Mouse (Mus musculus) megakaryocyte, embryonic 14.5 days (primary cell): ENCODE measurements around the gene Ntn5. TPM values are rescaled to one million over a fixed set of nuclear protein-coding genes. Genes with fewer than 3 reads are reported as not detected.

ENCODE experiments used
- H3K27me3 ChIP-seq: replicated peaks from 2 replicates; pipeline ENCODE3; 2012; ENCODE audit warnings: inconsistent platforms
- H3K36me3 ChIP-seq: replicated peaks from 2 replicates; pipeline ENCODE3; 2012; ENCODE audit warnings: low read length, inconsistent platforms, mixed read lengths
- H3K4me1 ChIP-seq: 2 replicates; pipeline ENCODE4 v1.6.1; 2012; ENCODE audit warnings: inconsistent platforms
- H3K4me3 ChIP-seq: replicated peaks from 2 replicates; pipeline ENCODE3; 2012; ENCODE audit warnings: moderate library complexity, mild to moderate bottlenecking, inconsistent platforms
- H3K9me3 ChIP-seq: 2 replicates; pipeline ENCODE4 v1.6.1; 2012; ENCODE audit warnings: inconsistent platforms
- FLI1 ChIP-seq: IDR thresholded peaks from 2 replicates; pipeline ENCODE4 v1.6.1; 2012; ENCODE audit warnings: low read length, inconsistent platforms, mixed read lengths
- GATA1 ChIP-seq: IDR thresholded peaks from 3 replicates; pipeline ENCODE4 v1.6.1; 2012; ENCODE audit warnings: mixed read lengths, low read length, inconsistent platforms, borderline replicate concordance
- polyA plus RNA-seq: library from polyadenylated mRNA; stranded (reverse); fragments of >175 nt; gene quantifications from 2 replicates; pipeline ENCODE4 v1.2.3, GENCODE M21; 2012; ENCODE audit warnings: low replicate concordance; ENCODE audit not compliant: insufficient read depth

Gene Ntn5
- polyA plus RNA-seq, 1 experiment: not detected

- H3K36me3 ChIP-seq: peaks cover 63% of the 10 kb centered on the region
- TF ChIP-seq GATA1 (no peak), FLI1 (peak; percentile 65; the same call in 1 of the 2 replicates)
Observed at GRCm38 (mm10) chr7:45717918-45718297, 34.1 kb downstream of the Ntn5 start, which contains the start of gene Sphk2. TSS of gene Sphk2 (minus strand) at chr7:45718002.

DNA sequence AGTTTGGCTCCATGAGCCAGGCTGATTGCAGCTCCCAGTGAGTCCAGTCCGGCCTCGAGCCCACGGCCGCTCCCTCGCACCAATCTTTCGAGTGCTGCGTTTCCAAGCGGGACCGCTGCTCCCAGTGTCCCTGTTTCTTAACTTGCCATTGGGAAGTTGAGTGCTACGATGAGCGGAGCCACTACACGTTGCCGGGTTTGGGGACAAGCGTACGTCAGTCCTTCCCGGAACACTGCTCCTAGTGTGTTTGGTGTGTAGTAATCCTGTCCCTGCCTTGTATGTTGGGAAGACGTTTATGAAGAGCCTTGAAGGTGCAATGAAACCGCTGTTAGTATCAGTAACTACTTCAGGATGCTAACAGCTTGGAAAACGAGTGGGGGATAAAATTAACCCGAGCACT lies 34.5 kb downstream of the Ntn5 start:
- peaks cover 66% of the 10 kb centered on the region for H3K4me1 ChIP-seq
- TF ChIP-seq FLI1 (no peak), GATA1 (no peak)
- H3K27me3 ChIP-seq: no peaks in the 10 kb centered on the region
- H3K4me3 ChIP-seq: peak overlapping the region; percentile 99
- H3K9me3 ChIP-seq: no peaks in the 10 kb centered on the region
- peaks cover 63% of the 10 kb centered on the region for H3K36me3 ChIP-seq

More at GRCm38 (mm10) chr7:45717918-45718297, 34.1 kb downstream of the Ntn5 start, which contains the start of gene Sphk2:
- H3K9me3 ChIP-seq: no peaks in the 10 kb centered on the region
- peaks cover 66% of the 10 kb centered on the region for H3K4me1 ChIP-seq
- peak within 1 kb of the TSS; percentile 99 for H3K4me3 ChIP-seq
- H3K27me3 ChIP-seq: no peaks in the 10 kb centered on the region

- H3K27me3 ChIP-seq: no peaks in the 10 kb centered on the region
- peak overlapping the region; percentile 99 for H3K4me3 ChIP-seq
- TF ChIP-seq FLI1 (no peak), GATA1 (no peak)
- H3K9me3 ChIP-seq: no peaks in the 10 kb centered on the region
- peaks cover 63% of the 10 kb centered on the region for H3K36me3 ChIP-seq
- H3K4me1 ChIP-seq: peaks cover 65% of the 10 kb centered on the region
Observed at GRCm38 (mm10) chr7:45719180-45719579, 35.4 kb downstream of the Ntn5 start.

GRCm38 (mm10) chr7:45719738-45720412 lies 36.1 kb downstream of the Ntn5 start:
- H3K36me3 ChIP-seq: peaks cover 69% of the 10 kb centered on the region
- H3K4me3 ChIP-seq: peak overlapping the region; percentile 99
- no peaks in the 10 kb centered on the region for H3K27me3 ChIP-seq
- peaks cover 64% of the 10 kb centered on the region for H3K4me1 ChIP-seq
- TF ChIP-seq GATA1 (no peak), FLI1 (no peak)
- no peaks in the 10 kb centered on the region for H3K9me3 ChIP-seq

- Histone ChIP-seq H3K4me3 (peak within 1 kb of the TSS; percentile 21), H3K9me3 (no peaks in the 10 kb centered on the region), H3K4me1 (peaks cover 64% of the 10 kb centered on the region), H3K27me3 (no peaks in the 10 kb centered on the region), H3K36me3 (peaks cover 73% of the 10 kb centered on the region)
- TF ChIP-seq GATA1 (no peak), FLI1 (no peak)
Observed at GRCm38 (mm10) chr7:45720413-45721233, 36.8 kb downstream of the Ntn5 start, which contains the start of gene Fam83e. TSS of gene Fam83e (plus strand) at chr7:45721212.

DNA sequence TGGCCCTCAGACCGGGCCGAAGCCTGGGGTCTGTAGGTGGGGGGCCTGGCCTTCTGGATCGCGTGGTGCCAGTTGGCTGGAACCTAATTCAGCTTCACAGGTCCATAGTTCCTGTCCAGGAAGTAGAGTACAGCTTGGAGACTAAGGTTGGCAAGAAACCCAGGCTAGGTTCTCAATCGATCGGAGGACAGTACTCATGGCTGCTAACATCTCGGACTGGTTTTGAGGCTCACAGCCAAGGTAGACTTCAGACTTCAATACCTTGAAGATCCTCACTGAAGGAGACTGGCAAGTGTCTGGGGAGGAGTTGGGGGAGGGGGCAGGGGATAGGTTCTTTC lies 37.4 kb downstream of the Ntn5 start:
- TF ChIP-seq FLI1 (no peak), GATA1 (no peak)
- Histone ChIP-seq H3K4me3 (no peak overlapping the region), H3K27me3 (no peaks in the 10 kb centered on the region), H3K4me1 (peaks cover 58% of the 10 kb centered on the region), H3K9me3 (no peaks in the 10 kb centered on the region), H3K36me3 (peaks cover 77% of the 10 kb centered on the region)

DNA sequence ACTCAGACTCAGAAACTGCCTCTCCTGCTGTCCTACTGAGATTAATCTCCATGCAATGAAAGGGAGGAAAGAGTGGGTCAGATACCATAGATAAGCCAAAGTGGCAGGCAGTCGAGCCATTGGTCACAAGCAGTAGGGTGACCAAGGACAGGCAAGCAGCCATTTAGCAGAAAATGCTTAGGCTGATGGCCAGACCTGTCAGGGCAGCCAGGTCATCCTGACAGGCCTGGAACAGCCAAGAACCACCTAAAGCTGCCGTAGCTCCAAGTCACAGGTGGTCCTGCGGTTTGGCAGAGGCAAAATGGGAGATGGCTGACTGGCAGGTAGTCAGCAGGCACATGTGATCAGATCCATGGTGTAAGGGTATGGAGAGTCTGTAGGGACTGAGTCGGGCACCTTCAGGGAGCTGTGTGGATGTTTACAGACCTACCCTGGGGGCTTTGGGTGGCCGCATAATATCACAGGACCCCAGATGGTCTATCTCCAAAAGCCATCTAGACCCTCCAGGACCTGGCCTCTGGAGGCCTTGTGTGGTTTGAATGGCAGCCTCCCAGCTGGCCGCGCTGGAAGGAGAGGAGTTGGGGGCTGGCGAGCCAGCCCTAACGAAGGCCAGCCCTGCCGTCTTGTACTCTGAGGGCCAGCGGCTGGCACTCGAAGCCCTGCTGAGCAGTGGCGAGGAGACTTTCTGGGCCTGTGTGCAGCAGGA lies 38.0 kb downstream of the Ntn5 start:
- peaks cover 81% of the 10 kb centered on the region for H3K36me3 ChIP-seq

DNA sequence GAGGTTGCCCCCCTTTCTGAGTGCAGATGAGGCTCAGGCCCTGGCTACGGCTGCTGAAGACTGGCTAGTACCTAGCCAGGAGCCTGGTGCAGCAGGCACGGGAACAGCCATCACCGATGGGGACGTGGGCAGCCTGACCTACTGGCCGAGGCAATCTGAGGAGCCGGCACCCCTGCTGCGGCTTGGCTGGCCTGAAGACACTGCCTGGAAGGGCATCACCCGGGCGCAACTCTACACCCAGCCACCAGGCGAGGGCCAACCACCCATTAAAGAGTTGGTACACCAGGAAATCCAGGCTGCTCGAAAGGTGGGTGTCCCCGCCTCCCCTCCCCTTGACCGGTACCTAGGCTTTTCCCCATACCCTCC lies 38.5 kb downstream of the Ntn5 start:
- Histone ChIP-seq H3K9me3 (no peaks in the 10 kb centered on the region), H3K4me1 (peaks cover 62% of the 10 kb centered on the region), H3K27me3 (no peaks in the 10 kb centered on the region), H3K36me3 (peaks cover 87% of the 10 kb centered on the region), H3K4me3 (no peak overlapping the region)
- TF ChIP-seq FLI1 (no peak), GATA1 (no peak)

More for the DNA sequence above, 38.0 kb downstream of the Ntn5 start:
- H3K9me3 ChIP-seq: no peaks in the 10 kb centered on the region
- H3K4me3 ChIP-seq: no peak overlapping the region
- no peak for TF ChIP-seq GATA1
- H3K4me1 ChIP-seq: peaks cover 57% of the 10 kb centered on the region
- H3K27me3 ChIP-seq: no peaks in the 10 kb centered on the region

- peaks cover 67% of the 10 kb centered on the region for H3K4me1 ChIP-seq
Observed at GRCm38 (mm10) chr7:45723301-45723700, 39.5 kb downstream of the Ntn5 start.

More at GRCm38 (mm10) chr7:45723301-45723700, 39.5 kb downstream of the Ntn5 start:
- Histone ChIP-seq H3K4me3 (no peak overlapping the region), H3K27me3 (no peaks in the 10 kb centered on the region), H3K36me3 (peaks cover 94% of the 10 kb centered on the region), H3K9me3 (no peaks in the 10 kb centered on the region)
- TF ChIP-seq FLI1 (no peak), GATA1 (no peak)
